Mouse (Mus musculus): ENCODE results near the gene Xylb. TPM values are rescaled to one million over a fixed set of nuclear protein-coding genes. Genes with fewer than 3 reads are reported as not detected.
A peak's percentile ranks its signal among the peaks of the same experiment; 100 is the strongest.

Gene Xylb
- polyA plus RNA-seq (2015; fragmentation: Nextera tagmentation; extraction: Ambion mirVana): 2.7 and 4.3 TPM in 2 replicates

DNA sequence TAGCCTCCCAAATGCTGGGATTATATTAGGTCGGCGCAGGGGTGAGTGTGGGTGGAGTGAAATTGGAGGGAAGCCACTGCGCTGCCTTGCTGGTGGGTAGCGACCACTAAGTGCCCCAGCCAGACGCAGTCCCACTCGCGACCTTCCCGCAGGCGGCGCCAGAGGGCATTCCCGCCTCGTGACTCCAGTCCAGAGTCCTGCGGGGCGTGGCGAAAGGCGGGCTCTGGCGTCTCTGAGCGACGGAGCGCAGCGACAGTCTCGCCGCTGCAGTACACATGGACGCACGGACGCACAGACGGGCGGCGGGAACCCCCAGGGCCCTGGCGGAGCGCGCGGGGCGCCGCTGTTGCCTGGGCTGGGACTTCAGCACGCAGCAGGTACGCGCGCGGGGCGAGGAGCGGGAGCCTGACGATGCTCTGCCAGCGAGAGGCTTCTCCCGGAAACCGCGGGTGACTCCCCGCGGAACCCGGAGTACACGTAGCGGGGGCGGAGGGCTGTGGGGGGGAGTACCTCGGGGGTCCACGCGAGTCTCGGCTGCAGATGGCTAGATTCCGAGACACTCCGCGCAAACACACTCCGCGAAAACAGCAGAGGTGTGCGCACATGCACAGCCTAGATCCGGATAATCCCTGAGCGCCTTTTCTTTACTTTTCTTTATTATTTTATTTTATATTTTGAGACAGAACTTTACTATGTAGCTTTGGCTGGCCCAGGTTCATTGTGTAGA, at the start of gene Xylb:
Gene Xylb (plus strand): TSS at position 51 of the 727 bp plus-strand sequence.
- peak; percentile 88 for ATAC-seq
- 2% methylated on average over 55 of the region's 65 CpGs for WGBS
- H3K9ac ChIP-seq (ENCODE audit: low read depth, low read length): peak within 1 kb of the TSS; percentile 82
- peak within 1 kb of the TSS; percentile 80 for H3K4me2 ChIP-seq (ENCODE audit: low read length)
- H3K27me3 ChIP-seq (ENCODE audit: control insufficient read depth, insufficient read depth, low read depth, low read length): no peaks in the 10 kb centered on the region
- peaks cover 3% of the 10 kb centered on the region; the same call in 1 of the 2 replicates for H3K4me1 ChIP-seq (ENCODE audit: control insufficient read depth, insufficient read depth, low read length)
- H3K9me3 ChIP-seq (replicated peaks; ENCODE audit: control insufficient read depth, low read length, poor library complexity, severe bottlenecking): no peaks in the 10 kb centered on the region
- no peak within 1 kb of the TSS for H3K27ac ChIP-seq (ENCODE audit: low read length)
- H3K4me3 ChIP-seq (ENCODE audit: low read depth, low read length): peak within 1 kb of the TSS; percentile 70
- H3K36me3 ChIP-seq (ENCODE audit: control insufficient read depth, insufficient read depth, low read length): no peaks in the 10 kb centered on the region

DNA sequence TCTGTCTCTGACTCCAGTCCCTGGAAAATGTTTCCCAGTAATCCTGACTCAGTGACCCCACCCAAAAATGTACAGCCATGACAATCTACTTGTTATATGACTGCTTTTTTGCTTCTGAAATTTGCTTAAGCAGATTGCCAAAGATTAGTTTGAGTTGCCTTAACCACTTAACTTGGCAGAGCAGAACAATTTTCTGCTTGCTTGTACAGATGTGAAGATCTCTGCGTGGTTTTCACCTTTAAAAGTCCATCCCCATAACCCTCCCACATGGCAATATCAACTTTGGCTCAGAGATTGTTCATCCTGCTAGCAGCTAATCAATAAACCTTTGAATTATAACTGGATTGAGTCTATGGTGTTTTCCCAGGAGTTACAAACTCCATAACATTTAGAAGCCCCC, 48.1 kb upstream of the Xylb start:
- 85% methylated on average over 1 of the region's 1 CpGs for WGBS
- H3K9ac ChIP-seq (ENCODE audit: low read depth, low read length): no peak overlapping the region
- H3K27me3 ChIP-seq (ENCODE audit: control insufficient read depth, insufficient read depth, low read depth, low read length): no peaks in the 10 kb centered on the region
- no peaks in the 10 kb centered on the region for H3K4me1 ChIP-seq (ENCODE audit: control insufficient read depth, insufficient read depth, low read length)
- H3K36me3 ChIP-seq (ENCODE audit: control insufficient read depth, insufficient read depth, low read length): no peaks in the 10 kb centered on the region
- no peak for ATAC-seq
- H3K9me3 ChIP-seq (replicated peaks; ENCODE audit: control insufficient read depth, low read length, poor library complexity, severe bottlenecking): no peaks in the 10 kb centered on the region
- H3K4me2 ChIP-seq (ENCODE audit: low read length): no peak overlapping the region
- H3K27ac ChIP-seq (ENCODE audit: low read length): no peak overlapping the region
- no peak overlapping the region for H3K4me3 ChIP-seq (ENCODE audit: low read depth, low read length)

DNA sequence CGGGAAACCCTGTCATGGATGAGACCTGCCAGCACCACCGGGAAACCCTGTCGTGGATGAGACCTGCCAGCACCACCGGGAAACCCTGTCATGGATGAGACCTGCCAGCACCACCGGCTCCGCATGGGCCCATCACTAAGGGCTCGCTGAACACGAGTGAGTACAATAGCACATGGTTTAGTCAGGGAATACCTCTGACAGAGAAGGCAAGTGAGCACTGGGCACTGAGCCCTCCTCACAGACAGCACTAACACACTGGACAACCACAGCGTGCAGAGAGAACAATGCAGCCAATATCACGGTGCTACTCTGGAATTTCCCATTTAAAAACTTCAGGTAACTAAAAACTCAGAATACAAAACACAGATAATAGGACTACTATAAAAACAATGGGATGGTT, 44.1 kb upstream of the Xylb start:
- Histone ChIP-seq H3K9ac (ENCODE audit: low read depth, low read length) (no peak overlapping the region), H3K4me1 (ENCODE audit: control insufficient read depth, insufficient read depth, low read length) (no peaks in the 10 kb centered on the region), H3K4me2 (ENCODE audit: low read length) (no peak overlapping the region), H3K4me3 (ENCODE audit: low read depth, low read length) (no peak overlapping the region), H3K27ac (ENCODE audit: low read length) (no peak overlapping the region), H3K9me3 (replicated peaks; ENCODE audit: control insufficient read depth, low read length, poor library complexity, severe bottlenecking) (no peaks in the 10 kb centered on the region), H3K27me3 (ENCODE audit: control insufficient read depth, insufficient read depth, low read depth, low read length) (no peaks in the 10 kb centered on the region), H3K36me3 (ENCODE audit: control insufficient read depth, insufficient read depth, low read length) (no peaks in the 10 kb centered on the region)
- 90% methylated on average over 10 of the region's 10 CpGs for WGBS
- ATAC-seq: no peak

DNA sequence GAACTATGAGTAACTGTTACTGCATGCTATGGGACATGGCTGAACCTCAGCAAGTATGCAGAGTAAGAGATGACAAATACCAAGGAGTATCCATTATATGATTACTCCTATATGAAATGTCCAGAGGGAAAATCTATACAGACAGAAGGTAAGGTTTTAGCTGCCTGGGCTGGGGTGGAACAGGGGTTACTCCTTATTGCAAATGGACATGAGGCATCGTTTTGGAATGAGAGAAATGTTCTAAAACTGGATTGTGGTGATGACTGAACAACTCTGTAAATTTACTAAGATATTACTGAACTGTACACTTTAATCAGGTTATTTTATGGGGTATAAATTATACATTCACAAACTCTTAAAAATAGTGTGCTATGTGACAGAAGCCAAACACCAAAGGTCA, 38.3 kb upstream of the Xylb start:
- no peaks in the 10 kb centered on the region for H3K36me3 ChIP-seq (ENCODE audit: control insufficient read depth, insufficient read depth, low read length)
- H3K27ac ChIP-seq (ENCODE audit: low read length): no peak overlapping the region
- H3K9ac ChIP-seq (ENCODE audit: low read depth, low read length): no peak overlapping the region
- no peak overlapping the region for H3K4me2 ChIP-seq (ENCODE audit: low read length)
- 100% methylated on average over 1 of the region's 1 CpGs for WGBS
- peaks cover 16% of the 10 kb centered on the region for H3K4me1 ChIP-seq (ENCODE audit: control insufficient read depth, insufficient read depth, low read length)
- no peak overlapping the region for H3K4me3 ChIP-seq (ENCODE audit: low read depth, low read length)
- ATAC-seq: no peak
- no peaks in the 10 kb centered on the region for H3K27me3 ChIP-seq (ENCODE audit: control insufficient read depth, insufficient read depth, low read depth, low read length)
- H3K9me3 ChIP-seq (replicated peaks; ENCODE audit: control insufficient read depth, low read length, poor library complexity, severe bottlenecking): no peaks in the 10 kb centered on the region

DNA sequence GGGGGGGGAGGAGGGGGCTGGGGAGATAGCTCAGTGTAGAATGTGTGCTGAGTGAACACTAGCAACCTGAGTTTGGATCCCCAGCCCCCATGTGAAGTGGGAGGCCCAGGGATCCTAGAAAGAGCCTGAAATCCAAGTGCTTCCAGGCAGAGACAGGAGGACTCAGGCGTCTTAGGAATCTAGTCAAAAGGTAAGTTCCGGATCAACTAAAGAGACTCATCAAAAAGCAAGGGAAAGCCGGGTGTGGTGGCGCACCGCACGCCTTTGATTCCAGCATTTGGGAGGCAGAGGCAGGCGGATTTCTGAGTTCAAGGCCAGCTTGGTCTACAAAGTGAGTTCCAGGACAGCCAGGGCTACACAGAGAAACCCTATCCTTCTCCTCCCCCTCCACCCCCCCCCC, 36.7 kb upstream of the Xylb start:
- H3K9me3 ChIP-seq (replicated peaks; ENCODE audit: control insufficient read depth, low read length, poor library complexity, severe bottlenecking): no peaks in the 10 kb centered on the region
- no peak overlapping the region for H3K27ac ChIP-seq (ENCODE audit: low read length)
- WGBS: 89% methylated on average over 7 of the region's 7 CpGs
- H3K36me3 ChIP-seq (ENCODE audit: control insufficient read depth, insufficient read depth, low read length): no peaks in the 10 kb centered on the region
- H3K4me1 ChIP-seq (ENCODE audit: control insufficient read depth, insufficient read depth, low read length): peaks cover 16% of the 10 kb centered on the region
- peak overlapping the region; percentile 87 for H3K4me2 ChIP-seq (ENCODE audit: low read length)
- no peak for ATAC-seq
- no peaks in the 10 kb centered on the region for H3K27me3 ChIP-seq (ENCODE audit: control insufficient read depth, insufficient read depth, low read depth, low read length)
- peak overlapping the region; percentile 89; the same call in 1 of the 2 replicates for H3K4me3 ChIP-seq (ENCODE audit: low read depth, low read length)
- H3K9ac ChIP-seq (ENCODE audit: low read depth, low read length): peak overlapping the region; percentile 90; the same call in 1 of the 2 replicates

DNA sequence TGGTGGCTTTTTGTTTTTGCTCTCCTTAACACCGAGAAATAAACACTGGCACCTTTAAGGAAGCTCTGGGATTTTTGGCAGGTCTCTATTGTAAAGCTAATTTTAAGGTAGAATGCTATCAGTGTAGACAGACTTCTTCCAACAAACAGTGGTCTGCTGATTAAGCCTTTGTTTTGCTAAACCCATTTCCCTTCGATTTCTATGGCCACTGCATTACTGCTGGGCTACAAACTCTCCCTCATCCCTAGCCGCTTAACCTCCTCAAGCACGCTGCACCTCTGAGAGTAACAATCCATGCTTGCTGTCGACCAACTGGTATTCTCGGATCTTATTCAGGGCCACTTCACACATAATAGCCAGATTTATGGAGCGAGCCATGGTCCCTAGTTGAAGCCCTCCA, 36.2 kb upstream of the Xylb start:
- no peaks in the 10 kb centered on the region for H3K27me3 ChIP-seq (ENCODE audit: control insufficient read depth, insufficient read depth, low read depth, low read length)
- no peak for ATAC-seq
- no peaks in the 10 kb centered on the region for H3K36me3 ChIP-seq (ENCODE audit: control insufficient read depth, insufficient read depth, low read length)
- H3K9me3 ChIP-seq (replicated peaks; ENCODE audit: control insufficient read depth, low read length, poor library complexity, severe bottlenecking): no peaks in the 10 kb centered on the region
- H3K4me3 ChIP-seq (ENCODE audit: low read depth, low read length): peak overlapping the region; percentile 89
- no peak overlapping the region for H3K27ac ChIP-seq (ENCODE audit: low read length)
- peak overlapping the region; percentile 87 for H3K4me2 ChIP-seq (ENCODE audit: low read length)
- 8% methylated on average over 7 of the region's 7 CpGs for WGBS
- peaks cover 16% of the 10 kb centered on the region for H3K4me1 ChIP-seq (ENCODE audit: control insufficient read depth, insufficient read depth, low read length)
- H3K9ac ChIP-seq (ENCODE audit: low read depth, low read length): peak overlapping the region; percentile 90

DNA sequence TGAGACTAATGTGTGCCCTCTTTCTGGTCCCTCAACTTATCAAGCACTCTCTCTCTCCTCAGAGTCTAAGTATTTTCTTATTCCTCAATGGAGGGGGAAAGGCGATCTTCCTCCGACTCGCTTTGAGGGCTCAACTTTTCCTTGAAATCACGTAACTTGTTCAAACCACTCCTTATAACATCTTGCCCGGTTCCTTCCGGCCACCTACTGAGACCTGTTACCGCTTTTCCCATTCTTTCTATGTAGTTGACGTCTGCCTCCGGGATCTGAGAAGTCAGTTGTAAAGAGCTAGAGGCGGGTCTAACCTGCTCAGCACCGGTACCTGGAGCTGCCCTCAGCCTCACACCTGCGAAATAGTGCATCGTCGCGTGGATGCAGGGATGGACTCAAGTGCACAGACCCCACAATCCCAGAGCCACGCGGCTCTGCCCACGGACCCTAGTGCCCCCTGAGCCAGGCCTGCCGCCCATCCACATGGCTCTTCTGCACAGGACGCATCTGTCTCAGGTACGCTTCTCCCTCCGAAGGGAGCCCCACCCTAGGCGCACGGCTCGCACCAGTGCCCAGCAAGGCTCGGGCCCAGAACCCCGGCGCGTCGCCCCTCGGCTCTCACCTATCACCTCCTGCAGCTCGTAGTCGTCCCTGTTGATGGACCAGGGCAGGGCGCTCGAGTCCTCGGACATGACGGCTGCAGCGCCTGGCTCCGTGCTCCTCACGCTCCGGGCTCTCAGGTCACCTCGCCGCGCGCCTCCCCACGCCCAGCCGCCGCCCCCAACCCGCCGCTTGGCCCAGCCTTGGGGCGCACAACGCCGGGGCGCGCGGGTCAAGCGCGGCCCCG, 35.6 kb upstream of the Xylb start:
- Histone ChIP-seq H3K9ac (ENCODE audit: low read depth, low read length) (peak overlapping the region; percentile 90), H3K4me3 (ENCODE audit: low read depth, low read length) (peak overlapping the region; percentile 89), H3K36me3 (ENCODE audit: control insufficient read depth, insufficient read depth, low read length) (no peaks in the 10 kb centered on the region), H3K9me3 (replicated peaks; ENCODE audit: control insufficient read depth, low read length, poor library complexity, severe bottlenecking) (no peaks in the 10 kb centered on the region), H3K27me3 (ENCODE audit: control insufficient read depth, insufficient read depth, low read depth, low read length) (no peaks in the 10 kb centered on the region), H3K4me1 (ENCODE audit: control insufficient read depth, insufficient read depth, low read length) (peaks cover 16% of the 10 kb centered on the region), H3K27ac (ENCODE audit: low read length) (peak overlapping the region; percentile 94), H3K4me2 (ENCODE audit: low read length) (peak overlapping the region; percentile 87)
- under 1% methylated on average over 53 of the region's 59 CpGs for WGBS
- peak; percentile 51 for ATAC-seq

DNA sequence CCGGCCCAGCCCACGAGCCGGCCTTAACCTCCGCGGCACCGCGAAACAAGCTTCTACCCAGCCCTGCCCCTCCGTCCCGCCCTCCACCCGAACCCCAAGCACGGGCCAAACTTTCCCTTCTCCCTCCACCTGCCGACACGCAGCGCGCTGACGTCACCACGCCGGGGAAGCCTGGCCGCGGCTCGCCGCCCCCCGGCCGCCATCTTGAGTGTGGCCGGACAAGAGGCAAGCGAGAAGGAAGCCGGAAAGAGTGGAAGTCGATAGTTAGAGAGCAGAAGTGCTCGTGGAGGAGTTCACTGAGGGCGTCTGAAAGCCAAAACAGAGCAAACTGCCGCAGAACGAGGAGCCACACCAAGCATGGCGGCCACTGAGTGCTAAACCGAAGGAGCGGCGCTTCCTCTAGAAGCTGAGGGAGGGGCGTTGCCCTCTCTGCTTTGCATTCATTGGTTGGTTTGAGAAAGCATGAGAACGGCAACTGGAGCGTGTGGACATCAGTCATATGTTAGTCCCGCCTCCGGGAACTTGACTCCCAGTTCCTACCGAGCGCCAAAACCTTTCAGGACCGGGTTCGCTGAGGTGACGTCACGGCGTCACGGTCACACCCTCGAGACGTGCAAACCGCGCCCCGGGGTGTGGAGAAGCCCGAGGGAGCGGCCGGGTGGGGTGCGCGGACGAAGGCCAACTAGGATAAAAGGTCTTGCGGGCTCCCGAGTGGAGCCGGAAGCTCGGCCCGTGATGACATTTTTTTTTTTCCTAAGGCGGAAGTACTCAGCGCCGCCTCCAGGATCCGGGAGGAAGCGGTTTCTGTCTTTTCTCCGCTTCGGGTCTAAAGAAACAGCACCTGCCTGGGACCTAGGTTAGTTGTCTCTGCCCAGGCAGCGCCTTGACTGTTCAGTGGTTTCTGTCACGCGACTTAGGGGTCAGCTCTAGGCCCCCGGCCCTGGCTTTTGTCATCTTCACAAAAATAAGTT, 34.6 kb upstream of the Xylb start, which contains the start of gene Oxsr1:
Gene Oxsr1 (minus strand): TSS at position 139 of the 971 bp plus-strand sequence.
- peak; percentile 97 for ATAC-seq
- H3K27ac ChIP-seq (ENCODE audit: low read length): peak within 1 kb of the TSS; percentile 94
- WGBS: under 1% methylated on average over 76 of the region's 76 CpGs

More for the DNA sequence above, 34.6 kb upstream of the Xylb start, which contains the start of gene Oxsr1:
- peak within 1 kb of the TSS; percentile 87 for H3K4me2 ChIP-seq (ENCODE audit: low read length)
- peaks cover 16% of the 10 kb centered on the region for H3K4me1 ChIP-seq (ENCODE audit: control insufficient read depth, insufficient read depth, low read length)
- H3K9me3 ChIP-seq (replicated peaks; ENCODE audit: control insufficient read depth, low read length, poor library complexity, severe bottlenecking): no peaks in the 10 kb centered on the region
- no peaks in the 10 kb centered on the region for H3K36me3 ChIP-seq (ENCODE audit: control insufficient read depth, insufficient read depth, low read length)
- peak within 1 kb of the TSS; percentile 90 for H3K9ac ChIP-seq (ENCODE audit: low read depth, low read length)
- H3K27me3 ChIP-seq (ENCODE audit: control insufficient read depth, insufficient read depth, low read depth, low read length): no peaks in the 10 kb centered on the region
- H3K4me3 ChIP-seq (ENCODE audit: low read depth, low read length): peak within 1 kb of the TSS; percentile 89
